Mouse (Mus musculus) yolk sac, embryonic 10.5 days (tissue): ENCODE data around the gene Igfbp4.

ENCODE experiments used
- DNase-seq: peaks from one replicate; pipeline ENCODE4 v3.0.0-alpha.2; 2017; ENCODE audit warnings: low spot score

Igfbp4 gene

GRCm38 (mm10) chr11:99041841-99042780 is 1.1 kb downstream of the Igfbp4 start:
- DNase-seq, result no peak

DNA sequence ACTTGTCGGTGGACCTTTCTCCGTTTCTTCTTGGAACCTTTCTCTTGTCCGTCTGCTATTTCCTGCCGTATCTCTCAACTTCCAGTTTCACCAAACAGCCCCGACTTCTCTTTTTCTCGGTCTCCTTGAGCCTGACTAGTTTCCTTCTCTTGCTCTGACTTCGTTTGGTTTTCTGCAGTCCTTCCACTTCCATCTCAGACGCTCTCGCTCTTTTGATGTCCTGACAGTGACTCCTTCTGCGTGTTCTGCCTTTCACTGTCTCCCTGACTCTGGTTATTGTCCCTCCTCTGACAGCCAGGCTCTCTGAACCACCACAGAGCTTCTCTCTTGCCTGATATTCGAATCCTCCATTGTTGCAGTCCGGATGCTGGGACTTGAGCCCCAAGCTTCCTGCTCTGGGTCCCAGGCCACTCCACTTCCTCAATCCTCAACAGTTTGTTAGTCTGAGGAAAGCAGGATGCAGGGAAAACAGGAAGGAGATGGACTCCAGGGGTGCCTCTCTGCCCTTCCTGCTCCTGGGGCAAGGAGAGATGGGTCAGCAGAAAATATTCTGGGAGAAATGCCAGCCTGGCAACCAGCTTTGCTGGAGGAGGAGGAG is 1.9 kb downstream of the Igfbp4 start:
- DNase-seq, result peak; percentile 57

- no peak for DNase-seq
These were observed 2.6 kb downstream of the Igfbp4 start for GRCm38 (mm10) chr11:99043632-99044031.

- DNase-seq, result peak; percentile 73
These were observed 3.3 kb downstream of the Igfbp4 start for GRCm38 (mm10) chr11:99044306-99044705.

DNA sequence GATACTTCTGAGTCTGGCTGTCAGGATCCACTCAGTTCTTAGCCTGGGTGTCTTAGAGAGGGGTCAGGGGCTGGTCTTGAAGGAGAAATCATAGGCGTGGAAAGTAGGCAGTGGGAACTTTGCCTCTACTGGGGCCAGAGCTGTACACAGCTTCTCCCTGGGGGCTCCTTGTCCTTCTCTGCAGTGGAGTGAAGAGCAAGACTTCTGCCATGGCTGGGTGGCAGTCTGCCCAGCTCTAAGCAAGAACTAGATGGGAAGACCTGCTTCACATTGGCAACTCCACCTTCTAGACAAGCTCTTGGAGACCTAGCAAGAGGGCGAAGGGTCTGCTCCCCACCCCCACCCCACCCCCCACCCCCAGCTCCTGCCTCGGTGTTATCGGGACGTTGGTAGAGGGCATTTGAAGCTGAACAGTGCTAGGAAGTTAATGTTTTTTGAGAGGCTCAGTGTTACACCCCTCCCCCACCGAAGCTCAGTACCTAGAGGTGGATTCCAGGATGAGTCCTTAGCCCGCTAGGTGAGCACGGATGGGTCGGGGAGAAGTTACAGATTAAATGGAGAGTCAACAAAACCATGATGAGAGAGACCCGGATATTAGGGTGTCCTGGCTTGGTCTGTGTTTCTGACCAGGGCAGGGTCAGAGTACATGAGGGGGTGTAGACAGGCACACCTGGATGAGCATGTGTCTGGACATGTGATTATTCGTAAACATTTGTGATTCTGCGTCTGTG is 4.3 kb downstream of the Igfbp4 start:
- peak; percentile 91 for DNase-seq

- DNase-seq, result no peak
These were observed 6.1 kb downstream of the Igfbp4 start for GRCm38 (mm10) chr11:99047120-99047519.

GRCm38 (mm10) chr11:99047643-99048042 is 6.6 kb downstream of the Igfbp4 start:
- DNase-seq, result no peak

- DNase-seq, result no peak
These were observed 14.1 kb downstream of the Igfbp4 start for GRCm38 (mm10) chr11:99055143-99055542.

DNA sequence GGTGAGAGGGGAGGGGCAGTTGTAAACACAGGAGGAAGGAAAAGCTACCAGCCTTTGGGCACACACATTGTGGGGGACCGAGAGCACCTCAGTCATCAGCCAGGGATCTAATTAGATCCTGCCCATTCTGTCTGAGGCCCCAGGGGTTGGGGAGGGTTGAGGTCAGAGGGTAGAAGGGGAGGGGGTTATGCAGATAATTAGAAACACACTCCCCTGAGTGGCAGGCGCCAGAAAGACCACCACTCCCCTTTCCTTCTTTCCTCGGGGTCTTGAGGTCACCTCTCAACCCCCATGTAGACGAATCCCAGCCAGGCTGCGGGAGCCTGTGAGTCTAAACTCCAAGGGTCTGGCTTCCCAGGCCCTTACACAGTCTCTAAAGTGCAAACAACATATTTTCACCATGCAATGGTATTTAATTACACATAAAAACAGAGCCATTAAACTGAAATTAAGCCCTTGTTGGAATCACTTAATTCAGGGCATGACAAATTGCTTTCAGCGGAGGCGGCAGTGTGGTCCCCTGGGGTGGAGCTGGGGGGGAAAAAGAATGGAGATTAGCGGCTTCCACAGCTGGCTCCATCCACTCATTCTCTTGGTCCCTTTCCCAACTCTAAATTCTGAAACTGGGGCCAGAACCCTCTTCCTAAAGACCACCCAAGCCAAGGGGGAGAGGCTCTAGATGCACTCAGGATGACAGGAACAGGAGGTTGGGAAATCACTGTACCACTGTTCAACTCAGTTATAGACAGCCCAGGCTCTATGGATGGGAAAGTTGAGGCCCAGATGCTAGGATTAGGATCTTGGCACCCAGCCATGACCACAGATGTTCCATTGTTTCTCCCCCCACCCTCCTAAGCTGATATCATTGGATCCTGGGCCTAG is 14.8 kb downstream of the Igfbp4 start:
- DNase-seq, result no peak

GRCm38 (mm10) chr11:99060435-99060834 is 19.4 kb downstream of the Igfbp4 start:
- no peak for DNase-seq

DNA sequence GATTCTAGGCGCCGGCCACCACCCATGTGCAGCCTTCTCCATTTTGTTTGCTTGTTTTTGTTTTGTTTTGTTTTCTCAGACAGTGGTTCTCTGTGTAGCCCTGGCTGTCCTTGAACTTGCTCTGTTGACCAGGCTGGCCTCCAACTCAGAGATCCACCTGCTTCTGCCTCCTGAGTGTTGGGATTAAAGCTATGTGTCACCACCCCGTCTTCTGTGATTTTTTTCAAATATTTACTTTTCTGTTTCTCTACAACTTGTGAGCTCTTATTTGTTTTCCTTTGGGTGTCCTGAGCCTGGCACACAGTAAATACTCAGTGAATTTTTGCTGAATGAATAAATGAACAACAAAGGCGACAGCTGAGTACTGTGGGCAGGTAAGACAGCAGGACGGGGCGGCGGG is 21.6 kb downstream of the Igfbp4 start:
- no peak for DNase-seq

DNA sequence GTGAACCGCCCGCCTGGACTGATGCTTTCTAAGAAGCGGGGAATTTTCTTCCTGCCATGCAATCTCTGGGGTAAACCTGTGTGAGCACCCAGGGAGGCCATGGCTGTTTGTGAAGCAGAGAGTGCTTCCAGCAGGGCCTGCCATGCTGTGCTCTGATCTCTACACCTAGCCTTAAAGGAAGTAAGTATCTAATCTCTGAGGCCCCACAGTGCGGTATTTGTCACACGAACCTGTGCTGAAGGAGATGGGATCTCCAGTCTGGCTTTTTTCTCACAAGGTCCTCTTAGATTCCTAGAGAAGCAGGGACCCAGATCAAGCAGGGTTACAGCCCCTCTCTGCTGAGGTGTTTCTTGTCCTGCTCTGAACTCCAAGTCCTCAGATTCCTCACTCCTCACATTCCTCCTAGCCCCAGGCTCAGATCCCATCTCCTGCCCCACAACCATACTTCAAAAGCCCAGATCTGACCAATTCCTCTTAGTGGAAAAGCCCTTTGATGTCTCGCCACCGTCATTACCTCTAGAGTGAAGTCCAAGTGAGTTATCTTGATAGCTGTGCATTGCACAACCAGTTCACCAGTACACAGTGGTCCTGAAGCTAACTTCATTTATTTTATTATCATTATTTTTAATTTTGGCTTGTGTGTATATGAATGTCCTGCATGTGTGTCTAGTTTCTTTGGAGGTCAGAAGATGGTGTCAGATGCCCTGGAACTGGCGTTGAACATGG is 22.5 kb downstream of the Igfbp4 start:
- DNase-seq, result no peak

- no peak for DNase-seq
These were observed 24.3 kb downstream of the Igfbp4 start for GRCm38 (mm10) chr11:99065353-99065752.

DNA sequence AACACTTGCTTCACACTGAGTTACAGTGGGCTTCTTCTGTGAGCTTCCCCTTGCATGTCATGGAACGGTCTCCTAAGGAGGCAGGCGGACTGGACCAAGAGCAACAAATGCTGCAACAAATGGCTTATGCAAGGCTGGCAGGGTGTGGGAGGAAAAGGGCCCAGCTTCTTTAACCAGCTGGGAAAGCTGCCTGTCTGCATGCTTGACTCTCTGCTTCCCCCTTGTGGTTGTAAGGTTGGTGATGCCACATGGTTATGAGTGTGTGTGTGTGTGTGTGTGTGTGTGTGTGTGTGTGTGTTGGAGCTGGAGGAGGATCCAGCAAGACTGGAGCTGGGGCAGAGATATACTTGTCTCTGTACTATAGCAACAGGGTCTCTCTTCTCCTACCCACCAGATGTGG is 24.9 kb downstream of the Igfbp4 start:
- peak; percentile 82 for DNase-seq

- no peak for DNase-seq
These were observed 26.5 kb downstream of the Igfbp4 start for GRCm38 (mm10) chr11:99067591-99067990.

GRCm38 (mm10) chr11:99068455-99068854 is 27.4 kb downstream of the Igfbp4 start:
- no peak for DNase-seq

GRCm38 (mm10) chr11:99071866-99072265 is 30.8 kb downstream of the Igfbp4 start:
- DNase-seq, result peak; percentile 63

DNA sequence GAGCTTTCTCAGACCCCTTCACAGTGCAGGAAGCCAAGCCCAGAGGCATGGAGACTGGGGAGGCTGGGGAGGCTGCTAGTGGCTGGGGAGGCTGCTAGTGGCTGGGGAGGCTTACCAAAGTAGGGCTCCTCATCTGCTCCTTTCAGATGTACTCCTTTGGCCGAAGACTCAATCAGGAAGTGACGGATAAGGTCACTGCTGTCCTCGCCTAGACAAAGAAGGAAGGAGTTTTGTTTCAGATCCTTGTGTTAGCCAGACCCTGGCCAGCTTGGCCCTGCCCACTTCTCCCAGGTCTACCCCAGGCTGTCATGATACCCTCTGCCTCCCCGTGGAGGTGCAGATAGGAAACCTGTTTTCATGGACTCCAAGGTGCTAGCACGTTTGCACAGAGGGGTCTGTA is 32.7 kb downstream of the Igfbp4 start:
- no peak for DNase-seq

GRCm38 (mm10) chr11:99076744-99077319 is 35.8 kb downstream of the Igfbp4 start:
- no peak for DNase-seq

DNA sequence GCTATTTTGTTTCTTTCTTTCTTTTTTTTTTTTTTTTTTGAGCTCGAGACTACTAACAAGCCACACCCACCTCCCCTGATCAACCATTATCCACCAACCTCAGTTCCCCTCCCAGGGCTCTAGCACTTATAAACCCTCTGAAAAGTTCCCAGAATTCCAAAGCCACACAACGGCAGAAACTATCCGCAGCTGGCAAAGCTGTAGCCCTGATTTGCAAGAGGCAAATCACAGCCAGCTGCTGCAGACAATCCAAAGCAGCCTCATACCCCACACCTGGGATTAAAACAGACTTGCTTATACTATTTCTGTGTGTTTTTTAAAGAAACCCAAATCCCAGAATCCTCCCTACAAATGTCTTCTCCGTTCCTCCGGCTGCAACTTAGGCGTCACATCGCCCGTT is 36.8 kb downstream of the Igfbp4 start:
- DNase-seq, result no peak
